Mouse (Mus musculus) left cerebral cortex, postnatal 36 days (tissue): ENCODE data around the gene Zfp457. TPM values are rescaled to one million over a fixed set of nuclear protein-coding genes. Genes with fewer than 3 reads are reported as not detected.
"Not testable (repeated sequence)": the region's sequence is repeated elsewhere in the genome, so short reads cannot be mapped to it uniquely, and the experiment has no call there.

Source experiments
- DNase-seq, 2 experiments: peaks; one replicate each; pipeline ENCODE4 v3.0.0; 2021 to 2022; ENCODE audit warnings: low spot score in 2 of 2, mixed read lengths in 1 of 2
- intact Hi-C: fragments of 180-260 bp; cut with DNase I; formaldehyde crosslinking; loops from one replicate; pipeline ENCODE4 v1.15.1; 2025
- total RNA-seq, 2 experiments: library from RNA; stranded (reverse); gene quantifications; 2 replicates each; pipeline ENCODE4 v1.2.3; 2021

Zfp457 gene
- 1 to 10 TPM; 3.0 to 5.5 TPM for total RNA-seq

DNA sequence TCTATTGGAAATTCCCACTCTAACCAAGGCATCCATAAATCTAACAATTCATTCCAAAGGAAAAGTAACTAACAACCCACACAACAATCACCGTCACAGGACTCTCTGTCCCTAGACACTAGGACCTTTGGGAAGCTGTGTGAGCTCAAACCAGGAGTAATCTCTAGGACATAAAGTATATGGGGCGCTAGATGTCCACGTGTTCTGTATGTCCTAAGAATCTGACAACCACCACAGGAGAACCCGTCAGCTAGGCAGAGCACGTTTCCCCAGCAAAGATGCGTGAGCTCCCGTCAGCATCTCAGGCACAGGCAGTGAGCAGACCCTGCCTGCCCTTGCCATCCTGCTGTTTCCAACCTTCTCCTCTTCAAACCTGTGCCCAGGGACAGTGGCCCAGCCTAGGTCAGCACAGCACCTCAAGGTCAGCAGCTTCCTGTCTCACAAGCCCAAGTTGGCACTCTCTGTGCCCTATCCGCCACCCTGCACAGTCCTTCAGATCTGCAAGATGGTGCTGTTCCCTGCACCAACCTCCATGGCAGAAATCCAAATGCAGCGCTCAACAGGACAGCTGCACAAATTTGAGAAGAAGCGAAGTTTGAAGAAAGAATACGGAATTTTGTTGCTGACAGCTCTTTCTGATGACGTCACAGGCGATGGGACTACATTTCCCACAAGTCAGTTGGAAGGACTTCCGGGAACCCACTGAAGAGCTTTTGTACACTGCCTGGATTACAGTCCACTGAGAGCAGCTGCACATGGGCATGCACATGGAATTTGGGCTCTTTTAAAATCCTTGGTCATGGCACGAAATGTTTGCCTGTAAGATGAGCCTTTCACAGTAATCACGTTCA is at the start of gene Zfp457:
TSS of gene Zfp457 (minus strand) at position 664 of the 851 bp plus-strand sequence.
- intact Hi-C loops, result loop anchor here (2.0 to 5.0 kb wide), 2 partner anchors 27 to 39 kb away; partner anchors contain the start of gene Zfp595
- DNase-seq, result peak; percentile 88 to 91

DNA sequence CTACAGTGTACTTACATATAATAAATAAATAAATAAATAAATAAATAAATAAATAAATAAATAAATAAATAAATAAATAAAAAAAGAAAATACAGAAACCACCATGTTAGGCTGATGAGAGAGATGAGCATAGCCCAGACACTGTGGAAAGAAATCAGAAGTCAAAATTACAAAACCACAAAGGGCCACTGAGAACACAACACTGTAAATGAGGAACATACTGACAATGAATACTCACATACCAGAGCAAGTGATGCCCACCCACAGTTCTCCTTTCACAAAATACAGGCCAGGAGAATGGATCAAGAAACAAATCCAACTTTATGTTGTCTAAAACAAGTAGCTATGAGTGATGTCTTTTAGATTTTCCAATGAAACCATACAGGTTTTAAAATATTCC is 45.6 kb upstream of the Zfp457 start:
- intact Hi-C loops, result no loop called here
- DNase-seq, result no peak

DNA sequence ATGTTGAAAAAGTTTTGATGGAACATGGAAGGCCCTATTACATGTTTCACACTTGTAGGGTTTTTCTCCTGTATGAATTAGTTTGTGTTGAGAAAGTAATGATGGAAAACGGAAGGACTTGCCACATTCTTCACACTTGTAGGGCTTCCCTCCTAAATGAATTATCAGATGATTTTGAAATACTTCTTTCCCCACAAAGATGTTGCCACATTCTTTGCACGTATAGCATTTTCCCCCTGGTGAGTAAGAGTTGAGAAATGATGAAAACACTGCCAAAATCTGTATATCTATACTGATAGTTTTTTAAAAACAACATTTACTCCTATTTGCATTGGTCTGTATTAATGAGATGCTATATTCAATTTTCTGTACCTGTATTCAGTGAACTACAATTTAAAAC is 37.1 kb upstream of the Zfp457 start:
- no peak for DNase-seq
- intact Hi-C loops, result no loop called here

DNA sequence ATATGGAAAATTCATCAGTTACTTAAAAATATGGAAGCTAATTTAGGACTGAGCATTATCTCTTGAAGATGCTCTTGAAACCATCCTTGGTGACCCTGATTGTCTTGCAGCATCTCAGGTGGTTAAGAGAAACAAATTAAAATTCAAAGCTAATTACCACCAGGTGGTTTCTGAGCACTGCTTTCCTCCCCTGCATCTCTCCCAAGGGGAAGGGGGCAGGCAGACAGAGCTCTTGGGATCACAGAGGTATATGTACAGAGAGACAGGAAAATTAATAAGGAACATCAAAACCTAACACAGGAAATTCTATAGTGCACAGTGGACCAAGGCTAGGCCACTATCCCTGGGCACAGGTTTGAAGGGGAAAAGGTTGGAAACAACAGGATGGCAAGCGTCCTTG is 26.6 kb upstream of the Zfp457 start:
- intact Hi-C loops, result loop anchor here (2.0 kb wide), 1 partner anchor 26 kb away; the partner anchor contains the start of gene Zfp457
- DNase-seq, result no peak

DNA sequence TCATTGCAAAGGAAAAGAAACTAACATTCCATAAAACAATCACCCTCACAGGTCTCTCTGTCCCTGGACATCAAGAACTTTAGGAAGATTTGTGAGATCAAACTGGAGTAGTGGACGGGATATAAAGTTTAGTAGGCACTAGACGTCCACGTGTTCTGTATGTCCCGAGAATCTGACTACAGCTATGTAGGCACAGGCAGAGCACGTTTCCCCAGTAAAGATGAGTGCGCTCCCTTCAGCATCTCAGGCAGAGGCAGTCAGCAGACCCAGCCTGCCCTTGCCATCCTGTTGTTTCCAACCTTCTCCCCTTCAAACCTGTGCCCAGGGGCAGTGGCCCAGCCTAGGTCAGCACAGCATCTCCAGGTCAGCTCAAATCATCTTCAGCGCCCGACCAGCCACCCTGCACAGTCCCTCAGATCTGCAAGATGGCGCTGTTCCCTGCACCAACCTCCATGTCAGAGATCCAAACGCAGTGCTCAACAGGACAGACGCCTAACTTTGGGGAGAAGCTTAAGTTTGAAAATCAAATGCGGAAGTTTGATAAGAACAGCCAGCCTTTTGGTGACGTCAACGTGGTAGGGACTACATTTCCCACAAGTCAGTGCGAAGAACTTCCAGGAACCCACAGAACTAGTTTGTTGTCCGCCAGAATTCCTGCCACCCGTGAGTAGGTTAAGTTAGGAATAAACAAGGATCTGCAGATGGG is 25.9 kb upstream of the Zfp457 start, which contains the start of gene Zfp595:
TSS of gene Zfp595 (minus strand) at position 552 of the 706 bp plus-strand sequence.
- intact Hi-C loops, result loop anchor here (2.0 kb wide), 1 partner anchor 25 kb away; the partner anchor contains the start of gene Zfp457

DNA sequence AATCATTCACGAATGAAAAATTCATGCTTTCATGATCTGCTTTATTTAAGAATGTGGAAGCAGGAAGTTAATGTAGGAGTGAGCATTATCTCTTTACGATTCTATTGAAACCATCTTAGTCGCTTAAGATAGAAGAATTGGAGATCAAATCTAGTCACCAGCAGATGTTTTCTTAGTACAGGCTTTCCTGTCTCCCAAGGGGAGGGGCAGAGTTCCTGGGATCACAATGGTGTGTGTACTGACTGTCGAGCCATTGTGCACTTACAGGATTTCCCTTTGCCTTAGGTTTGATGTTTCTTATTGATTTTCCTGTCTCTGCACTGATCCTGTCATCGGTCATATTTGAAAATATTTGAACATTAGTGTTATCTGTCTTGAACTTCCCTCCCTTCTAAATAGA is 433 bp upstream of the Zfp457 start:
- intact Hi-C loops, result loop anchor here (2.0 to 5.0 kb wide), 2 partner anchors 26 to 39 kb away; partner anchors contain the start of gene Zfp595
- DNase-seq, result no peak

More for the DNA sequence above, 25.9 kb upstream of the Zfp457 start, which contains the start of gene Zfp595:
- DNase-seq, result peak; percentile 69 to 81

DNA sequence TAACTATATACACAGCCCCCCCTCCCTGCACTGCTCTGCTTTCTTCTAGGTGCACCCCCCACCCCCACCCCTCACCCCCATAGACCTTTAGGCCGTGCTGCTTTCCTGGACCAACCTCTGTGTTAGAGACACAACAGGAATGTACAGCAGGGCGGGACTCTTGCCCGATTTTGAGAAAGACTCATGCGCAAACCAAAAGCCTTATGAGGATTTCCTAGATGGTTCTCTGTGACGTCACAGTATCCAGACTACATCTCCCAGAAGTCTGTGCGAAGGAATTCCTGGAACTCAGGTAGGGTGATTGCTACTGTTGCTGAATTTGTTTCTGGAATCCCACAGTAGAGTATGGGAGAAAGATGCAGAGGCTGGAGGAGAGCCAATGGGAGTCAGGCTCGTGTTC is 28.0 kb downstream of the Zfp457 start, which contains the start of gene Zfp458:
TSS of gene Zfp458 (minus strand) at position 153 of the 400 bp plus-strand sequence.
- intact Hi-C loops, result no loop called here
- DNase-seq, result peak; percentile 9 to 14

DNA sequence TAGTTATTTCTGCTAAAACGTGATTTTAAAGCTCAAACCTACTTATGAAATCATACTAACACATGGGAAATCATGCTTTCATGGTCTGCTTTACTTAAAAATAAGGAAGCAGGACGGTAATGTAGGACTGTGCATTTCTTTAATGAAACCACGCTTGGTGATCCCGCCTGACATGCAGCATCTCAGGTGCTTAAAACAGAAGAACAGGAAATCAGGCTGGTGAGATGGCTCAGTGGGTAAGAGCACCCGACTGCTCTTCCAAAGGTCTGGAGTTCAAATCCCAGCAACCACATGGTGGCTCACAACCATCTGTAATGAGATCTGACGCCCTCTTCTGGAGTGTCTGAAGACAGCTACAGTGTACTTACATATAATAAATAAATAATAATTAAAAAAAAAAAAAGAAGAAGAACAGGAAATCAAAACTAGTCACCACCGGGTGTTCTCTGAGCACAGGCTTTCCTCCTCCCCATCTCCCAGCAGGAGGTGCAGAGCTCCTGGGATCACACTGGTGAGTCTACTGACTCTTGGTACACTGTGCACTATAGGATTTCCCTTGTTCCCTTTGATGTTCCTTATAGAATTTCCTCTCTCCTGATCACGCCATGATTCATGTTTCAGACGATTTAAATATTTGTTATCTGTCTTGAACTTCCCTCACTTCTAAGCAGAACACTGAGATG is 36.8 kb downstream of the Zfp457 start:
- intact Hi-C loops, result loop anchor here (5.0 kb wide), 1 partner anchor 38 kb away; the partner anchor contains the start of gene Zfp457
- not testable (repeated sequence) for DNase-seq

DNA sequence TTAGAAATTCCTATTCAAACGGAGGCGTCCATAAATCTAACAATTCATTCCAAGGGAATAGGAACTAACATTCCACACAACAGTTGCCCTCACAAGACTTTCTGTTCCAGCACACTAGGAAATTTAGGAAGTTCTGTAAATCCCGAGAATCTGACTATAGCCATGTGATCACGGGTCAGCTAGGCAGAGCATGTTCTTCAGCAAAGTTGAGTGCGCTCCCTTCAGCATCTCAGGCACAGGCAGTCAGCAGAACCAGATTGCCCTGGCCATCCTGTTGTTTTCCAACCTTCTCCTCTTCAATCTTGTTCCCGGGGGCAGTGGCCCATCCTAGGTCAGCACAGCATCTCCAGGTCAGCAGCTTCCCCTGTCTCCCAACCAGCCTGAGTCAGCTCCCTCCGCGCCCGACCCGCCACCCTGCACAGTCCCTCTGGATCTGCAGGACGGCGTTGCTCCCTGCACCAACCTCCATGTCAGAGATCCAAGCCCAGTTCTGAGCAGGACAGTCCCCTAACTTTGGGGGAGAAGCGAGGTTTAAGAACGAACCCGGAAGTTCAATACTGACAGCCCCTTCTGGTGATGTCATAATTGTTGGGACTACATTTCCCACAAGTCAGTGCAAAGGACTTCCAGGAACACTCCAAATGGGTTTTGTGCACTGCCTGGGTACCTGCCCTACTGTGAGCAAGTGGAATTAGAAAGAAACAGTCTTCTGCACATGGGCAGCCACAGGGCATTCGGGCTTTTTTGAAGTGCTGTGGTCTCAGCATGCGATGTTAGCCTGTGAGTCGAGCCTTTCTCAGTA is 37.5 kb downstream of the Zfp457 start:
- DNase-seq, result peak; percentile 77
- intact Hi-C loops, result loop anchor here (5.0 kb wide), 1 partner anchor 39 kb away; the partner anchor contains the start of gene Zfp457

Other genes starting within 250 kb of the Zfp457 start
- 1 to 10 TPM; 3.8 to 4.9 TPM for gene Zfp712, start 245.3 kb downstream of the Zfp457 start, total RNA-seq
- gene Zfp708, start 208.5 kb downstream of the Zfp457 start, total RNA-seq, result 1 to 10 TPM; 2.6 to 2.7 TPM
- gene Gm28557, start 197.9 kb downstream of the Zfp457 start, total RNA-seq, result 1 to 10 TPM; 1.8 to 2.7 TPM
- under 1 TPM; 0.16 to 0.35 TPM for gene Rslcan18, start 190.2 kb downstream of the Zfp457 start, total RNA-seq
- 10 to 100 TPM in 1 of 2 experiments, 1 to 10 TPM in 1; 7.5 to 10.4 TPM for gene Zfp759, start 184.8 kb downstream of the Zfp457 start, total RNA-seq
- 1 to 10 TPM; 4.8 to 6.5 TPM for gene Rsl1, start 133.3 kb downstream of the Zfp457 start, total RNA-seq
- 1 to 10 TPM; 3.3 to 3.4 TPM for gene Zfp455, start 112.0 kb downstream of the Zfp457 start, total RNA-seq
- 10 to 100 TPM; 17.7 to 21.5 TPM for gene Zfp458, start 28.0 kb downstream of the Zfp457 start, total RNA-seq
- 1 to 10 TPM; 2.0 to 3.8 TPM for gene Zfp595, start 26.1 kb upstream of the Zfp457 start, total RNA-seq
- gene Gm28044, start 54.1 kb upstream of the Zfp457 start, total RNA-seq, result not detected
- gene Zfp953, start 54.1 kb upstream of the Zfp457 start, total RNA-seq, result under 1 TPM; 0.91 to 1.00 TPM
- under 1 TPM in 1 of 2 experiments, not detected in 1; 0.52 TPM for gene Gm28041, start 69.2 kb upstream of the Zfp457 start, total RNA-seq
- gene Zfp456, start 69.3 kb upstream of the Zfp457 start, total RNA-seq, result 1 to 10 TPM in 1 of 2 experiments, under 1 TPM in 1; 0.86 to 1.2 TPM
- gene Zfp429, start 93.3 kb upstream of the Zfp457 start, total RNA-seq, result 1 to 10 TPM; 3.2 to 3.7 TPM
- gene Zfp459, start 114.9 kb upstream of the Zfp457 start, total RNA-seq, result 1 to 10 TPM; 6.0 to 6.5 TPM
- 10 to 100 TPM; 12.6 TPM for gene Zfp874a, start 145.1 kb upstream of the Zfp457 start, total RNA-seq
- gene Zfp874b, start 177.8 kb upstream of the Zfp457 start, total RNA-seq, result 10 to 100 TPM; 15.5 to 17.5 TPM
- 1 to 10 TPM; 7.2 to 7.7 TPM for gene Zfp58, start 194.1 kb upstream of the Zfp457 start, total RNA-seq
- gene Gm26965, start 219.7 kb upstream of the Zfp457 start, total RNA-seq, result 1 to 10 TPM in 1 of 2 experiments, not detected in 1; 1.8 TPM
- 10 to 100 TPM; 21.8 to 22.2 TPM for gene Zfp87, start 219.7 kb upstream of the Zfp457 start, total RNA-seq
- gene Zfp748, start 247.3 kb upstream of the Zfp457 start, total RNA-seq, result 10 to 100 TPM in 1 of 2 experiments, 1 to 10 TPM in 1; 8.8 to 10.6 TPM